Mouse (Mus musculus) kidney, postnatal 4 days (tissue): Measurements from ENCODE around the gene Gm15013.
A peak's percentile ranks its signal among the peaks of the same experiment; 100 is the strongest.
"Not testable (repeated sequence)": the region's sequence is repeated elsewhere in the genome, so short reads cannot be mapped to it uniquely, and the experiment has no call there.

Source experiments
- DNase-seq, 2 experiments: peaks; one replicate each; pipeline ENCODE4 v3.0.0; 2021; ENCODE audit warnings: mixed read lengths in 2 of 2

The Gm15013 gene

GRCm38 (mm10) chrX:139714381-139714780 lies at the start of gene Gm15013:
Gene Gm15013, minus strand, starts transcription at chrX:139714481.
- DNase-seq = no peak

GRCm38 (mm10) chrX:139762546-139762945 lies 48.3 kb upstream of the Gm15013 start:
- DNase-seq = peak; percentile 43 to 57

DNA sequence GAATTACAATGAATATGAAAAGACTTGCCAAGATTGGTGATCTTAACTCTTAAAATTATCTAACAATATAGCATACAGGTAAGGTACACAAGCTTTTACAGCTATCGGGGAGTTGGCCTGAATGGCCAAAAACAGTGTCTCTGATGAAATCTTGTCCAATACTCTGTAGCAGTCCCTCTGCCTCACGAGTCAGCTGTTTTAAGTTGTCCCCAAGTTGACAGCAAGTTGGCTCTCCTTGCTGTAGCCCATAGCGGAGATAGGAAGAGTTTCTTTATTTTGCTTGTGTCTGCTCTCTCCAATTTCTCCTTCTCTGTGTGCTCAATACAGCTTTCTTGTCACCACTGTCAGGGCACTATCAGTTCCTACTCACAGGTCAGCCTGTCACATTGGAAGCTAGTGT lies 44.4 kb upstream of the Gm15013 start:
- DNase-seq = not testable (repeated sequence)

GRCm38 (mm10) chrX:139751855-139752254 lies 37.6 kb upstream of the Gm15013 start:
- DNase-seq = peak; percentile 74 to 80

DNA sequence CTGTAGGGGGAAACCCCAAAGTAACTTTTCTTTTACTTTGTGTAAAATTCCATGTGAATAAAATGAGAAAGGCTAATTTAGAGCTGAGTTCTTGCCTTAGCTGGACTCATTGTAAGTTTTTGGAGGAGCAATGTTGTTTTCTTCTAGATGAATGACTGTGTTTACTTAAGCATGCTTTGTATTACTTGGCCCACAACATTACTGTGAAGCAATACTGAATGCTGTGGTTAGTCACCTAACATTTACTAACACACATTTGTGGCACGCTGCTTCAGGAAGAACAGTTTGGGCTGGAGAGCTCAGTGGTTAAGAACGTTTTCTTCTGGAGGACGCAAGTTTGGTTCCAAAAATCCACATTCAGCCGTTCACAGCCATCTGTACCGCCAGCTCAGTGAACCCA lies 22.8 kb upstream of the Gm15013 start:
- no peak for DNase-seq

DNA sequence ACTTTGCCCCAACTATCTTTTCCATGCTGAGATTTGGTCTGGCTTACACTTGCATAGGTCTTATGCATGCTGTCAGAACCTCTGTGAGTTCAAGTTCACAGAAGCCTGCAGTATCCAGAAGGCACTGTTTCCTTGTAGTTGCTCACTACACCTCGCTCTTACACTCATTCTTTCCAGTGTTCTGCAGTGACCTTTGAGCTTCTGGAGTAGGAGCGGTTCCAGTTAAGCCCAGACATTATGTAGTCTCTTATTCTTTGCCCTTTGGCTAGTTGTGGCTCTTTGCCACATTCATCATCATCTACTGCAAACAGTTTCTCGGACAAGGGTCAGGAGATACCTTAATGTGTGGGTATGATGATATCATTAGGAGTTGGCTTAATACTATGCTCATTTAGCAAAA lies 16.3 kb upstream of the Gm15013 start:
- DNase-seq = no peak

DNA sequence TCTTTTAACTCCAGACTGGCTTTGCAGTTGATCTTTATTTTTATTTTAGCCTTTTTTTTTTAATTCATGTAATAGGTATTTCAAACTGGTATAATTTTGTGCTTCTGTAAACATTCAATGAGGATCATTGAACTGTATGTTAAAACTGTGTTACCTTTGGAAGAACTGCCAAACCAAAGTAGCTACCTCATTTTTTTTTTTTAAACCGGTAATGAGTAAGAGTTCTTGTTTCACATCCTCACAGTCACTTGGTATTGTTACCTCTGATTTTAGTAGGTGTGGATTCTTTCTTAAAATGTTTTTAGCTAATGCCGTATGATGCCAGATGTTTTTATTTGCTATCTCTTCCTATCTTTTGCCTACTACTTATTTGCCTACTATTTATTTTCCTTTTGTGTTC lies 8.1 kb upstream of the Gm15013 start:
- DNase-seq = no peak

DNA sequence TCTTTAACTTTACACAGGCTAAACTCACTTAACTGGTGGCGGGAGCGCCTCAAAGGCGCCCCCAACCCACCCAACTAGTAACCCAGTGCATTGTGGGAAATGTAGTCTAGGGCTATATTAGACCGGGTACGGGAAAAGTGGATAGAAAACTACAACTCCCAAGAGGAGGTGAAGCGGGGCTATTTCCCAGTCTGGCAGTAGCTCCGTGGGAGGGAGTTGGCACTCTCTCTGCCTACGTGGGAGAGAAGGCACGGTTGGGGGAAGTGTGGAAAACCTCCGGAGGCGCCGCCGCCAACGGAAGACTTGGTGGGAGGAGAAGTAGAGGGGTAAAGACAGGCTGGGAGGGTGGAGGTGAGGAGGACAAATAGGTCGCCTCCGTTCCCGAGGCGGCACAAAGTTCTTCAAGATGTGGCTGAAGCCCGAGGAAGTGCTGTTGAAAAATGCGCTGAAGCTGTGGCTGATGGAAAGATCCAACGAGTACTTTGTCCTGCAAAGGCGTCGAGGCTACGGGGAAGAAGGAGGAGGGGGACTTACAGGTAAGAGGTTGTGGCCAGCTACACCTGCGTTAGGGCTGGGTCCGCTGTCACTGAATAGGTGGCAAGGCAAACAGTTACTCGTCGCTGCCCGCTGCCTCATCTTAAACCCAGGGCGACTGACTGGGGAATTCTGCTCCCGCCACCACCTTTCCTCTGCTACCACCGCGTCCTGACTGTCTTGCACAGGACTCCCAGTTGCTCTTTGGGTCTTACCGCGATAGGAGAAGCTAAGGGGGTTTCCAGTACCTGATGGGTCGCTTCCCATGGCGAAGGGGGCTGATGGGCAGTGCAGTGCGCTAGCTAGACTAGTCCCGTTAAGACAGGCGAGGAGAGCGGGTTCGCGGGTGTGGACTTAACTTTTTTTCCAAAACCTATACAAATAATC lies 29.2 kb downstream of the Gm15013 start, which contains the start of gene Tbc1d8b:
Gene Tbc1d8b (plus strand): TSS at position 222 of the 921 bp plus-strand sequence.
- peak; percentile 75 to 80 for DNase-seq

DNA sequence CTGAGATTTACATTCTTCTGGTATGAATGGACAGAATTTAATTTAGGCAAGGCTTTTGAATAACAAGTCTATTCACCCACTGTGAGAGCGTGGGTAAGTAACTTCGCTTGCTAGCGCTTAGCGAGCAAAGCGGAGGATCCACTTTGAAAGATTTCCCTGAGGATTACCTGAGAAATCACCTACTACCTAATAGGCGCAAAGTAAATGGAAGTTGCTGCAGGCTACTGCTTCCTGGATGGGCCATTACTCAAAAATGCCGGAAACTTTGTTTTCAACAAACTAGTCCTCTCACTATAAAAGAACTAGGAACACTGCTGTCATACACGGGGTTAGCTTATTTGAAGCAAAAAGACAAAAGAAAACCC lies 29.9 kb downstream of the Gm15013 start:
- no peak for DNase-seq

- DNase-seq = no peak
These were observed 48.5 kb downstream of the Gm15013 start for GRCm38 (mm10) chrX:139665829-139666228.
